Mouse (Mus musculus) liver, adult 2 months (tissue): ENCODE data around the gene Parp4. TPM values are rescaled to one million over a fixed set of nuclear protein-coding genes. Genes with fewer than 3 reads are reported as not detected.

ENCODE experiments used
- DNase-seq: peaks from one replicate; pipeline ENCODE4 v3.0.0-alpha.2; 2011; ENCODE audit warnings: low read depth, low spot score; ENCODE audit errors: extremely low read depth
- H3K27ac ChIP-seq: fragments of 200-500 bp; replicated peaks from 2 replicates; pipeline ENCODE4 v1.5.1; 2012; ENCODE audit warnings: low read depth, mild to moderate bottlenecking, control low read depth, inconsistent platforms, low read length; ENCODE audit not compliant: insufficient read depth
- H3K27me3 ChIP-seq: fragments of 200-500 bp; 2 replicates; pipeline ENCODE4 v1.6.1; 2012; ENCODE audit warnings: mild to moderate bottlenecking, moderate library complexity, low read length, inconsistent platforms; ENCODE audit not compliant: control insufficient read depth, insufficient read depth
- H3K36me3 ChIP-seq: fragments of 200-500 bp; 2 replicates; pipeline ENCODE4 v1.6.1; 2012; ENCODE audit warnings: low read length, inconsistent platforms; ENCODE audit not compliant: control insufficient read depth, insufficient read depth
- H3K4me1 ChIP-seq: fragments of 200-500 bp; 2 replicates; pipeline ENCODE4 v1.6.1; 2011; ENCODE audit warnings: low read length; ENCODE audit not compliant: control insufficient read depth, insufficient read depth
- H3K4me3 ChIP-seq: fragments of 200-500 bp; 2 replicates; pipeline ENCODE4 v1.5.1; 2011; ENCODE audit warnings: low read depth, mild to moderate bottlenecking, control low read depth, low read length, moderate library complexity; ENCODE audit not compliant: insufficient read depth
- H3K79me2 ChIP-seq: fragments of 200-500 bp; 2 replicates; pipeline ENCODE4 v1.6.1; 2012; ENCODE audit warnings: inconsistent platforms, mild to moderate bottlenecking, low read length, moderate library complexity; ENCODE audit not compliant: control insufficient read depth, insufficient read depth
- H3K9ac ChIP-seq: fragments of 200-500 bp; 2 replicates; pipeline ENCODE4 v1.6.1; 2012; ENCODE audit warnings: low read depth, mild to moderate bottlenecking, control low read depth, inconsistent platforms, low read length
- CTCF ChIP-seq: fragments of 200-500 bp; IDR thresholded peaks from 2 replicates; pipeline ENCODE4 v1.5.1; 2011; ENCODE audit warnings: low read depth, low read length, control low read depth
- POLR2A ChIP-seq: fragments of 200-500 bp; IDR thresholded peaks from 2 replicates; pipeline ENCODE4 v1.6.1; 2011; ENCODE audit warnings: low read length, control low read depth; ENCODE audit not compliant: insufficient read depth; ENCODE audit errors: extremely low read depth
- WGBS: fragments of 180-500 bp; shearing (Covaris S2); methylation state at CpG from one replicate; pipeline ENCODE4 v1.1.7; 2018; 5-methylcytosine and 5-hydroxymethylcytosine counted together
- polyA plus RNA-seq: library from polyadenylated mRNA; depleted of rRNA; stranded (reverse); fragments of >200 nt; gene quantifications from 2 replicates; pipeline ENCODE4 v1.2.3, GENCODE M21; 2012
- total RNA-seq: library from RNA; depleted of rRNA; stranded (reverse); fragments of >200 nt; gene quantifications from 2 replicates; pipeline ENCODE4 v1.2.3, GENCODE M21; 2014

Parp4 gene
- total and polyA plus RNA-seq, 2 experiments: 2.6 to 7.8 TPM

GRCm38 (mm10) chr14:56572546-56572945 is 2.9 kb upstream of the Parp4 start:
- H3K27ac ChIP-seq: peak overlapping the region; percentile 42
- peaks cover 7% of the 10 kb centered on the region for H3K4me1 ChIP-seq
- no peak overlapping the region for H3K4me3 ChIP-seq
- H3K9ac ChIP-seq: no peak overlapping the region
- no peak for DNase-seq
- no peaks in the 10 kb centered on the region for H3K27me3 ChIP-seq
- no peaks in the 10 kb centered on the region for H3K36me3 ChIP-seq
- peaks cover 8% of the 10 kb centered on the region; the same call in 1 of the 2 replicates for H3K79me2 ChIP-seq
- TF ChIP-seq CTCF (no peak), POLR2A (no peak)
- WGBS: 66% methylated on average over 2 of the region's 2 CpGs

DNA sequence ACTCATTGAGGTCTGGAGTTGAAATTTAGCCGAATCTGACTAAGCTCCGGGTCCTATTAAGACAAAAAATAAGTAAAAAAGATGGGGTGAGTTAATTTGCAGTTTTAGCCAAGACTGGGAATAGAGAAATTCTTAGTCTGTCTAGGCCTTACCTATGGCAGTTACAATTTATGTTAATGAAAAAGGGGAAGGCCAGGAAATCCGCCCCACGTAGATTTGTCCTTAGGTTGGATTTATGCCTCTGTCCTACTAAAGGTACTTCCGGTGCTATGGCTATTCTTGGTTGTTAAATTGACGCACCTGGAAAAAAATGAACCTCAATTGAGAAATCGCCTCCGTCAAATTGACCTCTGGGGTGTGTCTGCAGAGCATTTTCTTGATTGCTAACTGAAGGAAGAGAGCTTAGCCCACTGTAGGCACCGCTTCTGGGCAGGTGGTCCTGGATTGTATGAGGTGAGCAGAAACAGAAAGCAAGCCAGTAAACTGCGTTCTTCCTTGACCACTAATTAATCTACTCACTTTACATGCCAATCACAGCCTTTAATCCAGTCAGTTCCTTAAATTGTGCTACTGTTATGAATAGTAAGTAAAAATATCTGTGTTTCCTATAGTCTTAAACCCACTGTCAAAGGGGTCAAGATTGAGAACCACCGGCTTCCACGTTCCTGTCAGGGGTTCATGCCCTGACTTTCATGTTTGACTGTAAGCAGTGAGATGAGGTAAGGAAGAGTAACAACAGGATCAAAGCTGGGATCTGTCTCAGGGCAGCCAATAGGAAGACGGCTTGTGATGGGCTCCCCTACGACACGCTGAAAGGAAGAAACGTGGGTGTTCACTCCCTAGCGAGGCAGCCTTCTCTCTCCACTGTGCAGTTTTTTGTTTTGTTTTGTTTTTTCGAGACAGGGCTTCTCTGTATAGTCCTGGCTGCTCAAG is 816 bp downstream of the Parp4 start:
- Histone ChIP-seq H3K4me1 (peaks cover 7% of the 10 kb centered on the region), H3K36me3 (0 out of 2 replicates have a peak, but pooled peaks cover 2% of the 10 kb centered on the region), H3K9ac (no peak overlapping the region), H3K27me3 (no peaks in the 10 kb centered on the region), H3K4me3 (peak overlapping the region; percentile 77; the same call in 1 of the 2 replicates), H3K79me2 (peaks cover 19% of the 10 kb centered on the region; the same call in 1 of the 2 replicates), H3K27ac (no peak overlapping the region)
- TF ChIP-seq POLR2A (no peak), CTCF (no peak)
- peak; percentile 30 for DNase-seq
- WGBS: 54% methylated on average over 18 of the region's 18 CpGs

GRCm38 (mm10) chr14:56579011-56579410 is 3.6 kb downstream of the Parp4 start:
- TF ChIP-seq CTCF: no peak
- TF ChIP-seq POLR2A: no peak
- H3K4me1 ChIP-seq: peaks cover 4% of the 10 kb centered on the region
- H3K36me3 ChIP-seq: peaks cover 4% of the 10 kb centered on the region
- H3K27me3 ChIP-seq: no peaks in the 10 kb centered on the region
- WGBS: 83% methylated on average over 8 of the region's 8 CpGs
- DNase-seq: no peak
- no peak overlapping the region for H3K9ac ChIP-seq
- peaks cover 19% of the 10 kb centered on the region; the same call in 1 of the 2 replicates for H3K79me2 ChIP-seq
- H3K27ac ChIP-seq: no peak overlapping the region
- no peak overlapping the region for H3K4me3 ChIP-seq

GRCm38 (mm10) chr14:56581117-56581516 is 5.7 kb downstream of the Parp4 start:
- no peaks in the 10 kb centered on the region for H3K27me3 ChIP-seq
- H3K4me3 ChIP-seq: no peak overlapping the region
- peaks cover 16% of the 10 kb centered on the region; the same call in 1 of the 2 replicates for H3K79me2 ChIP-seq
- 80% methylated on average over 5 of the region's 5 CpGs for WGBS
- TF ChIP-seq POLR2A (no peak), CTCF (no peak)
- no peak overlapping the region for H3K9ac ChIP-seq
- H3K4me1 ChIP-seq: no peaks in the 10 kb centered on the region
- H3K27ac ChIP-seq: no peak overlapping the region
- DNase-seq: no peak
- peaks cover 19% of the 10 kb centered on the region for H3K36me3 ChIP-seq

GRCm38 (mm10) chr14:56582294-56582693 is 6.9 kb downstream of the Parp4 start:
- H3K79me2 ChIP-seq: peaks cover 13% of the 10 kb centered on the region; the same call in 1 of the 2 replicates
- H3K27ac ChIP-seq: no peak overlapping the region
- no peaks in the 10 kb centered on the region for H3K27me3 ChIP-seq
- no peak for DNase-seq
- no peak overlapping the region for H3K9ac ChIP-seq
- peaks cover 22% of the 10 kb centered on the region for H3K36me3 ChIP-seq
- WGBS: 86% methylated on average over 6 of the region's 6 CpGs
- H3K4me1 ChIP-seq: no peaks in the 10 kb centered on the region
- no peak overlapping the region for H3K4me3 ChIP-seq
- TF ChIP-seq CTCF (no peak), POLR2A (no peak)
